Mouse (Mus musculus) lung, postnatal 0 days (tissue): Measurements from ENCODE around the gene 6030408B16Rik. TPM values are rescaled to one million over a fixed set of nuclear protein-coding genes. Genes with fewer than 3 reads are reported as not detected.

ENCODE experiments used
- ATAC-seq: fragments of 200-750 bp; cut with Nextera tagmentation; 2 replicates; pipeline ENCODE4 v1.8.0; 2017; ENCODE audit warnings: moderate library complexity
- DNase-seq: peaks from one replicate; pipeline ENCODE4 v3.0.0-alpha.2; 2016; ENCODE audit warnings: low spot score
- H3K27ac ChIP-seq: fragments of 300-500 bp; sonication (generic); 2 replicates; pipeline ENCODE4 v1.5.1; 2014; ENCODE audit warnings: antibody characterized with exemption, mild to moderate bottlenecking, low read length, mixed read lengths
- H3K27me3 ChIP-seq: fragments of 300-500 bp; sonication (generic); replicated peaks from 2 replicates; pipeline ENCODE4 v1.6.1; 2014; ENCODE audit warnings: low read length, mixed read lengths; ENCODE audit not compliant: insufficient read depth
- H3K36me3 ChIP-seq: fragments of 300-500 bp; sonication (generic); 2 replicates; pipeline ENCODE4 v1.6.1; 2014; ENCODE audit warnings: low read length, mixed read lengths; ENCODE audit not compliant: insufficient read depth
- H3K4me1 ChIP-seq: fragments of 300-500 bp; sonication (generic); 2 replicates; pipeline ENCODE4 v1.6.1; 2014; ENCODE audit warnings: antibody characterized with exemption, low read depth, low read length, mixed read lengths; ENCODE audit not compliant: insufficient read depth
- H3K4me2 ChIP-seq: fragments of 300-500 bp; sonication (generic); replicated peaks from 2 replicates; pipeline ENCODE4 v1.6.1; 2014; ENCODE audit warnings: low read depth, mild to moderate bottlenecking, low read length, moderate library complexity, mixed read lengths
- H3K4me3 ChIP-seq: fragments of 300-500 bp; sonication (generic); 2 replicates; pipeline ENCODE4 v1.5.1; 2014; ENCODE audit warnings: low read depth, low read length
- H3K9ac ChIP-seq: fragments of 300-500 bp; sonication (generic); replicated peaks from 2 replicates; pipeline ENCODE4 v1.6.1; 2014; ENCODE audit warnings: low read depth, mild to moderate bottlenecking
- H3K9me3 ChIP-seq: fragments of 300-500 bp; sonication (generic); 2 replicates; pipeline ENCODE4 v1.6.1; 2016; ENCODE audit warnings: low read length, mixed read lengths
- CTCF ChIP-seq: IDR thresholded peaks from 2 replicates; pipeline ENCODE4 v1.5.1; 2016; ENCODE audit warnings: antibody characterized with exemption, mild to moderate bottlenecking
- EP300 ChIP-seq: IDR thresholded peaks from 2 replicates; pipeline ENCODE4 v1.6.1; 2016; ENCODE audit warnings: antibody characterized with exemption, mild to moderate bottlenecking, control low read depth
- WGBS: fragments of 180-500 bp; shearing (Covaris S2); extraction: QIAGEN DNeasy Blood & Tissue Kit; methylation state at CpG from one replicate; pipeline ENCODE4 v1.1.7; 2014; 5-methylcytosine and 5-hydroxymethylcytosine counted together
- polyA plus RNA-seq: library from polyadenylated mRNA; unstranded; fragments of >200 nt; fragmentation: Nextera tagmentation; extraction: Ambion mirVana; gene quantifications from 2 replicates; pipeline ENCODE4 v1.2.1, GENCODE M21; 2015

Gene 6030408B16Rik
- 74.9 and 82.4 TPM in 2 replicates for polyA plus RNA-seq

DNA sequence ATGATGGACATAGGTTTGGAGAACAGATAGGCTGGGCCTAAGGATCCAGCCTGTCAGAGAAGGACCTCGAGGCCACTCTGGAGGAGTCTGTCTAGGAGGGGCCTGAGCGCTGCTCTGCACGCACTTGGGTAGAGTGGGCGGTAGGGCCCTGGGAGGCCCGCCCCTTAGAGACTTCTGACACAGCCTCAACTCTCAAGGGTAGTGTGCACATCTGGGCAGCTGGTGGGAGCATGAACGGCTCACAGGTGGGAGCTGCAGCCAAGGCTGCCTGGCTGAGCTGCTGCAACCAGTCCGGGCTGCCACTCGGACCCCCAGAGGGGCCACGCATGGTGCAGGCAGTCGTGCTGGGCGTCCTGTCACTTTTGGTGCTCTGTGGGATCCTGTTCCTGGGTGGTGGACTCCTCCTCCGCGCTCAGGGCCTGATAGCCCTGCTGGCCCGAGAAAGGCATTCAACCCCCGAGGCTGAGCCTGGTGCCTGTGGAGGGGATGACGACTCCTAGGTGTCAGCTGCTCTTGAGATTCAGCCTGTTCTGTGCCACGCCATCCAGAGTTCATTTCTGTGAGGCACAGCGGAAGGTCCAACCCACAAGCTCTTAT, at the start of gene 6030408B16Rik:
Gene 6030408B16Rik, plus strand, starts transcription at position 188 of the 597 bp plus-strand sequence.
- H3K36me3 ChIP-seq = peaks cover 21% of the 10 kb centered on the region
- 36% methylated on average over 18 of the region's 18 CpGs for WGBS
- no peak for TF ChIP-seq EP300
- peak within 1 kb of the TSS; percentile 44 for H3K9ac ChIP-seq
- H3K4me1 ChIP-seq = no peaks in the 10 kb centered on the region
- ATAC-seq (peak; percentile 51), DNase-seq (peak; percentile 72)
- peak within 1 kb of the TSS; percentile 87 for H3K27ac ChIP-seq
- peak within 1 kb of the TSS; percentile 44 for H3K4me2 ChIP-seq
- no peaks in the 10 kb centered on the region for H3K9me3 ChIP-seq
- H3K4me3 ChIP-seq = peak within 1 kb of the TSS; percentile 33
- no peaks in the 10 kb centered on the region for H3K27me3 ChIP-seq

DNA sequence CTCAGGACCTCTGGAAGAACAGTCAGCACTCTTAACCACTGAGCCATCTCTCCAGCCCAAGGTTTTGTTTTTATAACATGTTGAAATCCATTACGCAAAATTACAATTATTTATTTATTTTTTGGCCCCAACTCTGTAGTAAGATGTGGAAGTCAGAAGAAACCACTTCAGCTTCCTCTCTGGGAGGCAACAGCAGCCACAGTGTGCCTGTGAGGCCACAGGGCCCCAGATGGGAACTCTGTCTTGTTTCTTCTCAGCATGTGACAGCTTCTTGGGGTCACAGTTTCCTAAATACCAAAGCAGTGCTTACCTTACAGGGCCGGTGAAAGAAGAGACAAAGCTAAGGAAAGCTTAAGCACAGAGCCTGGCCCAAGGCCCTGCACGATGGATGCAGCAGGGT, 49.0 kb upstream of the 6030408B16Rik start:
- H3K4me2 ChIP-seq = no peak overlapping the region
- H3K27ac ChIP-seq = no peak overlapping the region
- TF ChIP-seq EP300 = no peak
- TF ChIP-seq CTCF = no peak
- H3K4me3 ChIP-seq = no peak overlapping the region
- no peak overlapping the region for H3K9ac ChIP-seq
- peaks cover 19% of the 10 kb centered on the region; the same call in 1 of the 2 replicates for H3K4me1 ChIP-seq
- no peaks in the 10 kb centered on the region for H3K27me3 ChIP-seq
- H3K36me3 ChIP-seq = no peaks in the 10 kb centered on the region
- DNase-seq (no peak), ATAC-seq (no peak)
- 62% methylated on average over 3 of the region's 3 CpGs for WGBS
- no peaks in the 10 kb centered on the region for H3K9me3 ChIP-seq

DNA sequence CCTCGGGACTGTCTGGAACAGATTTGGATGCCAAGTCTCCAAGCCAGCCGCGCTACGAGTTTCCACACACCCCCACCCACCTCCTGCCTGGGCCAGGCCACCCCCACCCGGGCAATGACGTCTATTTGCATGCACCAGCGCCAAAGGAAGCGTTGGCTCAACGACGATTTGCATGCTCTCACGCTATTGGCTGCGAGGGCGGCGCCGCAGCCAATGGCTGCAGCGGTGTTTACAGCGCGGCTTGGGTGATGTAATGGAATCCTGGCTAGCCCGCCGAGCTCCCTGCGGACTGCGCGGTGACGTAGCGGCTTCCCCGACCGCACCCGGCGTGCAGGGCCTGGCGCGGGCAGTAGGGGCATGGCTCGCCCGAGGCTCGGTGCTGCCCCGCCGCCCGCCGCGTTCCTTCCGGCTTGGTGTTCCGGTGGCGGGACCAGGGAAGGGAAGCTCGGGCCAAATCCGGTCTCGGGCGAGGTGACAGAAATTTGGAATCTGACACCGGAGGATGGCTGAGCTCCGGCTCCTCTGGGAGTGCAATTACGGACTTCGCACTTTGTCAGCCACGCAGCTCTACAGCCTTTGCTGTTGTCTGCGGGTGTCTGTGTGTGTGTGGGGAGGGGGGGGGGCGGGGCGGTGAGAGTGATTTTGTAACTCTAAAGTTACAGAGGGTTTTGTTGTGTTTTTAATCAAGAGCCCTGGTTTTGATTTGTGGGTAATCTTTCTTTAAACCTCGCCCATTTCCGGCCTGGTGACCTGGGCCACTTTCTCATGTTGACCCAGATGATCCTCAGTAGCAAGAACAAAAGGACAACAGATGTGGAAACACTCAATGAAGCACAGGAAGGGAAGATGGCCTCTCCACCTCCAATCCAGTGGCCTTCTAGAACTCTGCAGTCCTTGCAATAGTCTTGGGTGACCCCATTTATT, 46.5 kb upstream of the 6030408B16Rik start:
- no peaks in the 10 kb centered on the region for H3K9me3 ChIP-seq
- peak overlapping the region; percentile 49 for H3K4me2 ChIP-seq
- DNase-seq (peak; percentile 99), ATAC-seq (peak; percentile 98)
- TF ChIP-seq EP300 (peak; percentile 39; the same call in 1 of the 2 replicates), CTCF (peak; percentile 66)
- H3K27me3 ChIP-seq = no peaks in the 10 kb centered on the region
- H3K9ac ChIP-seq = no peak overlapping the region
- peak overlapping the region; percentile 93 for H3K27ac ChIP-seq
- WGBS = 2% methylated on average over 54 of the region's 56 CpGs
- peaks cover 11% of the 10 kb centered on the region; the same call in 1 of the 2 replicates for H3K4me1 ChIP-seq
- H3K36me3 ChIP-seq = no peaks in the 10 kb centered on the region
- peak overlapping the region; percentile 20 for H3K4me3 ChIP-seq

GRCm38 (mm10) chr15:101247155-101247498, 45.9 kb upstream of the 6030408B16Rik start:
- Histone ChIP-seq H3K9ac (no peak overlapping the region), H3K9me3 (no peaks in the 10 kb centered on the region), H3K4me1 (peaks cover 11% of the 10 kb centered on the region; the same call in 1 of the 2 replicates), H3K4me3 (no peak overlapping the region), H3K36me3 (no peaks in the 10 kb centered on the region), H3K4me2 (no peak overlapping the region), H3K27me3 (no peaks in the 10 kb centered on the region), H3K27ac (peak overlapping the region; percentile 93)
- 71% methylated on average over 1 of the region's 1 CpGs for WGBS
- DNase-seq (no peak), ATAC-seq (no peak)
- TF ChIP-seq CTCF (no peak), EP300 (no peak)

- Histone ChIP-seq H3K36me3 (no peaks in the 10 kb centered on the region), H3K27ac (peak overlapping the region; percentile 44), H3K9ac (no peak overlapping the region), H3K4me2 (no peak overlapping the region), H3K4me1 (peaks cover 11% of the 10 kb centered on the region; the same call in 1 of the 2 replicates), H3K4me3 (no peak overlapping the region), H3K27me3 (no peaks in the 10 kb centered on the region), H3K9me3 (no peaks in the 10 kb centered on the region)
- ATAC-seq (no peak), DNase-seq (peak; percentile 61)
- TF ChIP-seq EP300 = no peak
- no peak for TF ChIP-seq CTCF
- WGBS = 38% methylated on average over 5 of the region's 5 CpGs
Observed at GRCm38 (mm10) chr15:101248029-101248710, 44.8 kb upstream of the 6030408B16Rik start.
